Mouse (Mus musculus) neural tube, embryonic 11.5 days (tissue): ENCODE measurements around the gene Acaa1b. TPM values are rescaled to one million over a fixed set of nuclear protein-coding genes. Genes with fewer than 3 reads are reported as not detected.
A peak's percentile ranks its signal among the peaks of the same experiment; 100 is the strongest.

Experiments used
- ATAC-seq: fragments of 200-750 bp; cut with Nextera tagmentation; 2 replicates; pipeline ENCODE4 v1.8.0; 2017; ENCODE audit warnings: moderate number of reproducible peaks, mild to moderate bottlenecking, moderate TSS enrichment, moderate library complexity; ENCODE audit not compliant: insufficient read depth, low FRiP score, low TSS enrichment
- DNase-seq: peaks from one replicate; pipeline ENCODE4 v3.0.0-alpha.2; 2015; ENCODE audit warnings: low spot score
- H3K27ac ChIP-seq: fragments of 300-500 bp; sonication (generic); 2 replicates; pipeline ENCODE4 v1.5.1; 2014; ENCODE audit warnings: low read depth, mild to moderate bottlenecking, low read length
- H3K27me3 ChIP-seq: fragments of 300-500 bp; sonication (generic); 2 replicates; pipeline ENCODE4 v1.6.1; 2014; ENCODE audit warnings: mild to moderate bottlenecking, low read length, mixed read lengths; ENCODE audit not compliant: control insufficient read depth, insufficient read depth
- H3K36me3 ChIP-seq: fragments of 300-500 bp; sonication (generic); 2 replicates; pipeline ENCODE4 v1.6.1; 2014; ENCODE audit warnings: mild to moderate bottlenecking, low read length, moderate library complexity, mixed read lengths; ENCODE audit not compliant: control insufficient read depth, insufficient read depth
- H3K4me1 ChIP-seq: fragments of 300-500 bp; sonication (generic); 2 replicates; pipeline ENCODE4 v1.6.1; 2014; ENCODE audit warnings: low read length, mixed read lengths; ENCODE audit not compliant: control insufficient read depth, insufficient read depth
- H3K4me2 ChIP-seq: fragments of 300-500 bp; sonication (generic); 2 replicates; pipeline ENCODE4 v1.6.1; 2014; ENCODE audit warnings: low read depth, mild to moderate bottlenecking, moderate library complexity
- H3K4me3 ChIP-seq: fragments of 300-500 bp; sonication (generic); 2 replicates; pipeline ENCODE4 v1.5.1; 2014; ENCODE audit warnings: low read depth, low read length
- H3K9ac ChIP-seq: fragments of 300-500 bp; sonication (generic); 2 replicates; pipeline ENCODE4 v1.6.1; 2014; ENCODE audit warnings: mild to moderate bottlenecking, low read length
- H3K9me3 ChIP-seq: fragments of 300-500 bp; sonication (generic); 2 replicates; pipeline ENCODE4 v1.6.1; 2016; ENCODE audit warnings: low read length; ENCODE audit not compliant: control insufficient read depth
- WGBS: fragments of 180-500 bp; shearing (Covaris S2); extraction: QIAGEN DNeasy Blood & Tissue Kit; methylation state at CpG from one replicate; pipeline ENCODE4 v1.1.7; 2014; 5-methylcytosine and 5-hydroxymethylcytosine counted together
- polyA plus RNA-seq: library from polyadenylated mRNA; unstranded; fragments of >200 nt; fragmentation: Nextera tagmentation; extraction: Ambion mirVana; gene quantifications from 2 replicates; pipeline ENCODE4 v1.2.1, GENCODE M21; 2014

The Acaa1b gene
- polyA plus RNA-seq, 1 experiment from 2014 or later: 1.4 TPM

- WGBS: 30% methylated on average over 5 of the region's 5 CpGs
- H3K36me3 ChIP-seq: no peaks in the 10 kb centered on the region
- no peak for ATAC-seq
- no peak overlapping the region for H3K4me3 ChIP-seq
- no peak overlapping the region for H3K9ac ChIP-seq
- no peaks in the 10 kb centered on the region for H3K27me3 ChIP-seq
- H3K27ac ChIP-seq: no peak overlapping the region
- DNase-seq: peak; percentile 67
- H3K9me3 ChIP-seq: no peaks in the 10 kb centered on the region
- H3K4me2 ChIP-seq: no peak overlapping the region
- no peaks in the 10 kb centered on the region for H3K4me1 ChIP-seq
Observed at GRCm38 (mm10) chr9:119149601-119150000, 7.3 kb downstream of the Acaa1b start.

GRCm38 (mm10) chr9:119146098-119146770 is 10.7 kb downstream of the Acaa1b start:
- Histone ChIP-seq H3K36me3 (no peaks in the 10 kb centered on the region), H3K4me1 (no peaks in the 10 kb centered on the region), H3K9ac (no peak overlapping the region), H3K4me2 (no peak overlapping the region), H3K4me3 (no peak overlapping the region), H3K27ac (no peak overlapping the region), H3K9me3 (no peaks in the 10 kb centered on the region), H3K27me3 (no peaks in the 10 kb centered on the region)
- ATAC-seq: no peak
- 82% methylated on average over 13 of the region's 13 CpGs for WGBS
- DNase-seq: no peak

- H3K4me3 ChIP-seq: no peak overlapping the region
- H3K9ac ChIP-seq: no peak overlapping the region
- DNase-seq (no peak), ATAC-seq (no peak)
- H3K4me2 ChIP-seq: no peak overlapping the region
- no peak overlapping the region for H3K27ac ChIP-seq
- WGBS: 72% methylated on average over 6 of the region's 6 CpGs
- no peaks in the 10 kb centered on the region for H3K9me3 ChIP-seq
- H3K4me1 ChIP-seq: no peaks in the 10 kb centered on the region
- H3K27me3 ChIP-seq: no peaks in the 10 kb centered on the region
- no peaks in the 10 kb centered on the region for H3K36me3 ChIP-seq
Observed at GRCm38 (mm10) chr9:119145638-119146037, 11.3 kb downstream of the Acaa1b start.

- Histone ChIP-seq H3K4me3 (no peak overlapping the region), H3K9ac (no peak overlapping the region), H3K4me1 (no peaks in the 10 kb centered on the region), H3K27ac (no peak overlapping the region), H3K9me3 (no peaks in the 10 kb centered on the region), H3K36me3 (no peaks in the 10 kb centered on the region), H3K27me3 (no peaks in the 10 kb centered on the region), H3K4me2 (no peak overlapping the region)
- no peak for ATAC-seq
- DNase-seq: no peak
- WGBS: 63% methylated on average over 10 of the region's 10 CpGs
Observed at GRCm38 (mm10) chr9:119145137-119145536, 11.8 kb downstream of the Acaa1b start.

- Histone ChIP-seq H3K36me3 (no peaks in the 10 kb centered on the region), H3K27ac (no peak overlapping the region), H3K4me3 (no peak overlapping the region), H3K27me3 (no peaks in the 10 kb centered on the region), H3K4me2 (no peak overlapping the region), H3K4me1 (no peaks in the 10 kb centered on the region), H3K9ac (no peak overlapping the region), H3K9me3 (no peaks in the 10 kb centered on the region)
- no peak for DNase-seq
- WGBS: 87% methylated on average over 8 of the region's 8 CpGs
- ATAC-seq: no peak
Observed at GRCm38 (mm10) chr9:119144696-119145095, 12.2 kb downstream of the Acaa1b start.

GRCm38 (mm10) chr9:119143372-119143771 is 13.5 kb downstream of the Acaa1b start:
- H3K27ac ChIP-seq: no peak overlapping the region
- no peak overlapping the region for H3K4me3 ChIP-seq
- H3K9ac ChIP-seq: no peak overlapping the region
- no peaks in the 10 kb centered on the region for H3K4me1 ChIP-seq
- H3K9me3 ChIP-seq: no peaks in the 10 kb centered on the region
- H3K36me3 ChIP-seq: no peaks in the 10 kb centered on the region
- ATAC-seq (no peak), DNase-seq (no peak)
- H3K4me2 ChIP-seq: no peak overlapping the region
- WGBS: 76% methylated on average over 9 of the region's 9 CpGs
- no peaks in the 10 kb centered on the region for H3K27me3 ChIP-seq

- DNase-seq (no peak), ATAC-seq (no peak)
- no peak overlapping the region for H3K9ac ChIP-seq
- no peak overlapping the region for H3K4me3 ChIP-seq
- no peaks in the 10 kb centered on the region for H3K9me3 ChIP-seq
- no peaks in the 10 kb centered on the region for H3K27me3 ChIP-seq
- WGBS: 93% methylated on average over 5 of the region's 5 CpGs
- no peaks in the 10 kb centered on the region for H3K4me1 ChIP-seq
- H3K36me3 ChIP-seq: no peaks in the 10 kb centered on the region
- no peak overlapping the region for H3K4me2 ChIP-seq
- H3K27ac ChIP-seq: no peak overlapping the region
Observed at GRCm38 (mm10) chr9:119142066-119142465, 14.8 kb downstream of the Acaa1b start.

- Histone ChIP-seq H3K27ac (no peak overlapping the region), H3K4me2 (no peak overlapping the region), H3K9ac (no peak overlapping the region), H3K27me3 (no peaks in the 10 kb centered on the region), H3K4me3 (no peak overlapping the region), H3K4me1 (no peaks in the 10 kb centered on the region), H3K36me3 (no peaks in the 10 kb centered on the region), H3K9me3 (no peaks in the 10 kb centered on the region)
- ATAC-seq (no peak), DNase-seq (no peak)
- WGBS: 69% methylated on average over 2 of the region's 2 CpGs
Observed at GRCm38 (mm10) chr9:119138836-119139235, 18.1 kb downstream of the Acaa1b start.

- H3K27me3 ChIP-seq: no peaks in the 10 kb centered on the region
- H3K36me3 ChIP-seq: no peaks in the 10 kb centered on the region
- H3K27ac ChIP-seq: no peak overlapping the region
- H3K4me1 ChIP-seq: no peaks in the 10 kb centered on the region
- ATAC-seq: no peak
- 66% methylated on average over 5 of the region's 5 CpGs for WGBS
- no peak overlapping the region for H3K4me2 ChIP-seq
- no peak overlapping the region for H3K4me3 ChIP-seq
- no peaks in the 10 kb centered on the region for H3K9me3 ChIP-seq
- DNase-seq: no peak
- no peak overlapping the region for H3K9ac ChIP-seq
Observed at GRCm38 (mm10) chr9:119130692-119131091, 26.2 kb downstream of the Acaa1b start.
